Mouse (Mus musculus) cerebellum, adult 2 months (tissue): ENCODE data around the gene Nudt15.

Source experiments
- CTCF ChIP-seq: fragments of 200-500 bp; IDR thresholded peaks from 2 replicates; pipeline ENCODE4 v1.5.1; 2011; ENCODE audit warnings: low read depth, mild to moderate bottlenecking, control low read depth, low read length, moderate library complexity, borderline replicate concordance; ENCODE audit not compliant: insufficient read depth
- POLR2A ChIP-seq: fragments of 200-500 bp; IDR thresholded peaks from 2 replicates; pipeline ENCODE4 v1.6.1; 2011; ENCODE audit warnings: low read length, control low read depth, borderline replicate concordance; ENCODE audit not compliant: insufficient read depth

DNA sequence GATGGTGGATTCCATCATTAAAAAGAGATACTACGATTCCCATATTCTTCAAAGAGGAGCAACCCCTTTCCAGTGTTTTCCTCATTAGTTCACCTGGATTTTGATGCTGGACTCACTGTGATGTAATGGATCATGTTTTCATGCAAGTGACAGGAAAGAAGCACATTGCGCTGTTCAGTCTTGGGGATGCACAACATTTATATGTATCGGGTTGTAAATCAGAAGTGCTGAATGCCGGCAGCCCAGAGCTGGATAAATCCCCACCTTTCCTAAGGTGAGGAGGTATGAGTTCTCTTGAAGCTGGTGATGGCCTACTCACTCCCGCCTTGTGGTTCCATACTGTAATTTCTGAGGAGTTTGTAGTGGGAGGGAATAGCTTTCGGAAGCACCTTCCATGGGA, 54.7 kb downstream of the Nudt15 start:
- TF ChIP-seq CTCF (no peak), POLR2A (no peak)
